Mouse (Mus musculus) T-helper 17 cell (primary cell): ENCODE measurements around the gene Adat3.

Source experiments
- in situ Hi-C, 2 experiments: fragments of 300-600 bp; cut with MboI, MseI; formaldehyde crosslinking; loops; 1 replicate in 1 of 2; 2 replicates in 1 of 2; pipeline ENCODE4 v1.15.1; 2025; ENCODE audit warnings: high pct_unique_total_duplicates in 2 of 2

The Adat3 gene

DNA sequence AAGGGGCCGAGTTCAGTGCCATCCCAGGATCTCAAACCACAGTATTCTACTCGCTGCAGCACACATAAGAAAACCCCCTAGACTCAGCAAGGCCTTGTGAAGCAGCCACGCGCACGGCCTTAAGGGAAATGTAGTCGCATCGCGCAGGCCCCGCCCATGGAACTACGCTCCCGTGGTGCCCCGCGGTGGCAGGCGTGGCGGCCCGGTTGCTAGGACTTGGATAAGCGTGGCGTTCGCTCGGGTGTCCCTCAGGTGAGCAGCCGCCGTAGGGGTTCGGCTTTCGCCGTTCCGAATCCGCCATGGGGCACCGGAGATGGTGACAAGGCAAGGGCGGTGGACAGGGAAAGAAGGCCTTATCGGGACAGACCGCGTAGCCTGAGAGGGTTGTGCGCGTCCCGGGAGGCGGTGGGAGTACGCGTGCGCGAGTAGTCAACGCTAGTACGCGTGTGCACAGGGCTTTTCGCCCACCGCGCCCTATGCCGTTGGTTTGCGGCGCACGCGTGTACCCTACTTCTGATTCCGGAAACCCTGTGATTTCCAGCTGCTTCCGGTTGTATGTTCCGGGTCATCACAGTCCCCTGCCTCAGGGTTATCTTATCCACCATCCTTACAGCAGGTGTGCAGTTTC lies at the start of gene Adat3, which contains the start of gene Scamp4:
Gene Adat3, plus strand, starts transcription at position 183 of the 628 bp plus-strand sequence.
Gene Scamp4, plus strand, starts transcription at position 175 of the 628 bp plus-strand sequence.
- in situ Hi-C loops = no loop called here

DNA sequence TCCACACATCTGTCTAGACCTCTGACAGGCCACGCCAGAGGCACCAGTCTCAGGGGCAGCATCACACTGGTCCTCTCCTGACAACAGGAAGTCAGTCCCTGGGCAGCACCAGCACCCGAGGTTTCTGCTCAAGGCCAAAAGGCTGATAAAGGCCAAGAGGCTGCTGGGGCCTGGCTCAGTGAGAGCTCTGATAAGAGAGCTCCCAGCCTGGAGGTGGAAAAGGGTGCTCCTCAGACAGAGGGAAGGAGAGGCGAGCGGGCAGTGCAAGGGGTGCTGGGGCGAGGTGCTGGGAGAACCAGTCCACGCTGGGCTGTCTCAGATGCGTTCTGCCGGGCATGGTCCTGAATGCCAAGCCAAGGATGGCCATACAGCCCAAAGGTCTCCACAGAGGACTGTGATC lies 49.1 kb upstream of the Adat3 start:
- in situ Hi-C loops = loop anchor here (5.0 kb wide), 1 partner anchor 106 kb away; no protein-coding TSS in a partner anchor

DNA sequence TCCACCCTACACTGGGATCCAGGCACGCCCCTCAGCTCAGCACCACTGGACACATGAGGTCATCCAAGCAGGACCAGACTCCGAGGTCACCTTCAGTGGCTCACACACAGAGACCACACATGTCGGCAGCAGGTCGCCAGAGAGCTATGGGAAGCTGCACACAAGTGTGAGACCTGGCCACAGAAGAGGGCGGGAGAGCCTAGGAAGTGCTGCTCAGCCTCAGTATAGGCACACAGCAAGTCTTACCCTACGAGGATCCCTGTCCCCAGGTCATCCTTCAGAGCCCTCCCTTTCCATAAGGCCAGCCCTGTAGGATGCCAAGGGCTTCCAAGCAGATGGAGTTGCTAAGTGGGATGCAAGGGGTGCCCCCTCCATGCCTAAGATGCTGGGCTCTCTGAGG lies 48.7 kb upstream of the Adat3 start:
- in situ Hi-C loops = loop anchor here (5.0 kb wide), 1 partner anchor 107 kb away; no protein-coding TSS in a partner anchor

DNA sequence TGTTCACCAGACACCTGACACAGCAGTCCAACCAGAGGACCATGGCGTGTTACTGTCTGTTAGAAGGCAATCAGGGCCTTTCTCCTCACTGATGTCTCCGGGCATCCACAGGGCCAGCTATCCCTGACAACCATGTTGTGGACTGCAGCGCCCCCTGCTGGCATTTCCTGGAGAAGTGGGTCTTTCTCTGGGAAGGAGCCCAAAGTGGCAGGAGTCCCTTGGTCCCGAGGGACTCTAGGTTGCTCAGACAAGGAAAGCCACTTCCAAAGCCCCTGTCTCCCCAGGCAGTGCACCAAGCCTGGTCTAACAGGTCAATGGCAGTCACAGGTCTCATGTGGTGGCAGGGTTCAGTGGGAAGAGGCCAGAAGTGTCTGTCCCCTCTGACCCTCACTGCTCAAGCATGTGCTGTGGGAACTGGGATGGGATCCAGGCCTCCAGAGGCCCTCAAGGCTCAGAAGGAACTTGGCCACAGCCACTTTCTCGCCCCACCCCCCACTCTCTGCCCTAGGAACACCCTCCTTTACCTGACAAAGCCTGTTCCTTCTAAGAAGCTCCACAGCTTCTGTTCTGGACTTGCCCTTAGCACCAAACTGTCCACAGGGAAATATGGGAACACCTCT lies 45.2 kb upstream of the Adat3 start:
- in situ Hi-C loops = no loop called here

DNA sequence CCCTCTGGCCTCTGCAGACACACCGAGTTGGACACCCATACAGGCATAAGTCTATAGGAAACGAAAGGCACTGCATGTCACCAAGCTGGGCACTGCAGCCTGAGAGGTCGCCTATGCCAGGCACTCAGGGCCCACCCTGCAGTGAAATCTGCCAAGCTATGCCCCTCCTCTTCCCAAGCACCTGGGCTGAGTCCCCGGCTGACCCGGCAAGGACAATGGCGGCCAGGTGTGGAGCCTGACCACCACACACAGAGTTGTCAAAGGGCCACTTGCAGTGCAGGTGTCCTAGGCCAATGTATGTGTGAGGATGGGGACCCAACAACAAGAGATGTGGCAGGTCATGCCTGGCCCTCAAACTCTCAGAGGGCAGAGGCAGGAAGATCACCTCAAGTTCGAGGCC lies 43.2 kb upstream of the Adat3 start:
- in situ Hi-C loops = no loop called here

DNA sequence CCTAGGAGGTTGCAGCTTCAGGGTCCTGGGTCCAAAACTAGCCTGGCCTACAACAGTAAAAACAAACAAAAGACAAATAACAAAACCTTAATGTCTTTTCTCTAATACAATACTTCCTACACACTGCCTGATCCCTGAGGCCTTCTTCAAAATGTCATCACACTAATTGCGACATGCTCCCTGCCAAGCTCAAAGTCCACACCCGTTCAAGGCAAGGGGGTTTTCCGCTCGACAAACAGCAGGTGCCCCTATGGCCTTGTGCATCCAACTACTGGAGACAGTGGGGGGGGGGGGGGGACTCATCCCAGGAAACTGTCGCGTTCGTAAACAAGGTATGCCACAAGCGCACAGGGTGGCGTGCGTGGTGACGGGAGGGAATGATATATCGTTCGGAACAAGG lies 42.1 kb upstream of the Adat3 start:
- in situ Hi-C loops = no loop called here

DNA sequence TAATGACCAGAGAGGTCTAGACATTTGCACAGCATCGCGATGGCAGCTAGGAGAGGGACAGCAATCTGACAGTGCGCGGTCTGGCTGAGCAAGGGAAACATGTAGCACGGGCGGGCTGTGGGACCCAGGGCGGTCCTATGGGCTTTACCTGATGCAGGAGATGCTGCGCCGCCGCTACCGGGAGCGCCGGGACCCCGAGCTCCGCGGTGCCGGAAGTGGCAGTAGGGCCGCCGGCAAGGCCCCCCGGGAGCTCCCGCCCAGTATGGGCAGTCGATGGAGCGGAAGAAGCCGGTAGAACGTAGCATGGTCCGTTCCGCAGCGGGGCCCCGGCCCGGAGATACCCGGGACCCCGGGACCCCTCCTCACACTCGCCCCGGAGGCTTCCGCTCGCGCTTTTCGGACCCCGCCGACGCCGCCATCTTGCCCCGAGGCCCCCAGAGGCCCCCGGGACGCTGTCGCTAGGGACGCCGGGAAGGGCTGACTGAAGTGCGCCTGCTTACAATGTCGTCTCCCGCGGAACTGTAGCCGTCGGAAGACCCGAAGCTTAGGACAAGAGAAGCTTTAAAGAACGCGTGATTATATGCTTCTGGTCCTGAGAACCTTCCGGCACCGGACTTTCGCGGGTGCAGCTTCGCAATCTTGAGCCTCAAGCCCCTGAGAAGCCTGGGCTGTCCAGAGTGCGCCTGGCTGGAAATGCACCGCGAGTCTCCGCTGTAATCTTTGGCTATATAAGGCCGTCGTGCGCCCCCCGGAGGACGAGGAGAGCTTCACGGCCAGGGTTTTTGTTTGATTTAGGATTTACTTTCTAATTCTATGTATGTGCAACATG lies 41.4 kb upstream of the Adat3 start, which contains the start of gene Rexo1:
Gene Rexo1, minus strand, starts transcription at position 445 of the 829 bp plus-strand sequence.
- in situ Hi-C loops = no loop called here

DNA sequence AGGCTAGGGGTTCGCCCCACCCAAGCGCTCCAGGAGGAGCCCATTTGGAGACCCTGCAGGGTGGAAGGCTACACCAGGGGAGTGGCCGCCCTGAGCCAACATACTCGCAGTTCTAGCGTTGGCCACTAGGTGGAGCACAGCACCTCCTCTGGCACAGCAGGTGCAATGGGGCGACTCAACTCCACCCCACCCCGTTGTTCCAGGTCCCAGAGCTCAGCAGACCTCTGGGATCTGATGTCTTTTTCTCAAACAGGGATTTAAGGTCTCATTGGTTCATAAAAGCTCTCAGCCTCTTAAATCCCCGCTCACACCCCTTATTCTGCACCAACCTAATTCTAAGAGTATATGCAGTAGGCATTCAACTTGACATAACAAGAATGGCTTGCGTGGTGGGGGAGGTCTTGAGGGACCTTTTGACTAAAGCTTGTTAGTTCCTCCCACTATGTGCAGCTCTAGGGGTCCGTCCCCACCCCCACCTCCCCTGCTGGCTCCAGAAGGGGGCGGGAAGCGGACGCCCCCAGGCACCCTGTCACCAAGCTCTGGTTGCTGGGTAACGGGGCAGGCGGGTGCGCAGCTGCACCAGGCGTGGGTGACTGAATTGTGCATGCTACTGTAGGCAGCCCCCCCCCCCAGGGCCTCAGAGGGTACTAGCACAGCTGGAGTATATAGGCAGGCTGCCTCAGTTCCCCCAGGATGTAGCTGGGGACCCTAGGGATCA lies 36.1 kb upstream of the Adat3 start:
- in situ Hi-C loops = no loop called here

DNA sequence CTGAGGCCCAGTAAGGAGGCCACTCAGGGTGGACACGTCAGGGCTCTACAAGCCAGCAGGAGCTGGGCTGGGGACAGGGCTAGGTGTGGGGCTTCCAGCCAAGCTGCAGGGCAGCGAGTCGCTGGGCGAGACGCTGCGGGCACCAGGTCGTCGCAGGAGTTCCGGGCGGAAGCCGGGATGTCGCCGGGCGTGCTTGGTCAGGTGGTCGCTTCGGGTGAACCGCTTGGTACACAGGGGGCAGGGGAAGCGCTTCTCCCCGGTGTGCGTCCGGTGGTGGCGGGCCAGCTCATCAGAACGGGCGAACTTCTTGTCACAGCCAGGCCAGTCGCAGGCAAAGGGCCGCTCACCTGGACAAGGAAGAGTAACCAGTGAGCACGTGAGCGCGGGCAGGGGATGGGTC lies 33.8 kb upstream of the Adat3 start:
- in situ Hi-C loops = no loop called here

DNA sequence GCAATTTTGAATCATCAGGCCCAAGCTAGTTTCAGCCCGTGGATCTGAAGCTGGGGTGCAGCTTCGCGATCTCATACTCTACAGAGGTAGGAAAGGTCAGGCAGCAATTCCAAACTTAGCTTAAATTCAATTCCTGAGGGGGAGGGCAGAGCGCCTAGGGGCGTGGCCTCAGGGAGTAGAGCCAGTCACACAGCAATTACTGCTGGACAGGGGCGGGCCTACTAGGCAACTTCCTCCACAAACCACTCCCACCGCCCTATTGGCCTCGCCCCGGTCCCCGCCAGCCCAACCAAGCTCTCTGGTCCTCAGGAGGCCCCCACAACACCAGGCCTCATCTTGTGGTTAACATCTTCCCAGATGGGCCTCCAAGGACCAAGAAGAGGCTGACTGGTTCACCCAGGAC lies 33.0 kb upstream of the Adat3 start:
- in situ Hi-C loops = loop anchor here in 1 of 2 experiments (10.0 kb wide), 1 partner anchor 115 kb away; no protein-coding TSS in a partner anchor

DNA sequence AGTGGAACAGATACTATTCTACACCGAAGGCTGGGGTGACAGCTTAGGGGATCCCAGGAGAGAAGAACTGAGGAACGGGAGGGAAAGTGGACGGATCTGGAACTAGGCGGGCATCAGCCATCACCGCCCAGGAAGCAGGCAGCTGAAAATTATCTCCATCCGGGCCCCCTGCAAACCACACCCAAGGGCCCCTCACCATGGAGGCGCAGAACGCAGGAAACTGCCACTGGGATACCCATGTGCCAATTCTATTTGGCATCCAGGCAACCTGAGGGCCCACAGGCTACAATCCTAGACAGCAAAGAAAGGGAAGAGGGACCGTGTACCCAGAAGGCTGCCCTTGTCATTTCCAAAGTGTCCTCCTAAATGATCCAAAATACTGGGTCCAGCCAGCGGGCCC lies 32.3 kb upstream of the Adat3 start:
- in situ Hi-C loops = loop anchor here in 1 of 2 experiments (10.0 kb wide), 1 partner anchor 114 kb away; no protein-coding TSS in a partner anchor

DNA sequence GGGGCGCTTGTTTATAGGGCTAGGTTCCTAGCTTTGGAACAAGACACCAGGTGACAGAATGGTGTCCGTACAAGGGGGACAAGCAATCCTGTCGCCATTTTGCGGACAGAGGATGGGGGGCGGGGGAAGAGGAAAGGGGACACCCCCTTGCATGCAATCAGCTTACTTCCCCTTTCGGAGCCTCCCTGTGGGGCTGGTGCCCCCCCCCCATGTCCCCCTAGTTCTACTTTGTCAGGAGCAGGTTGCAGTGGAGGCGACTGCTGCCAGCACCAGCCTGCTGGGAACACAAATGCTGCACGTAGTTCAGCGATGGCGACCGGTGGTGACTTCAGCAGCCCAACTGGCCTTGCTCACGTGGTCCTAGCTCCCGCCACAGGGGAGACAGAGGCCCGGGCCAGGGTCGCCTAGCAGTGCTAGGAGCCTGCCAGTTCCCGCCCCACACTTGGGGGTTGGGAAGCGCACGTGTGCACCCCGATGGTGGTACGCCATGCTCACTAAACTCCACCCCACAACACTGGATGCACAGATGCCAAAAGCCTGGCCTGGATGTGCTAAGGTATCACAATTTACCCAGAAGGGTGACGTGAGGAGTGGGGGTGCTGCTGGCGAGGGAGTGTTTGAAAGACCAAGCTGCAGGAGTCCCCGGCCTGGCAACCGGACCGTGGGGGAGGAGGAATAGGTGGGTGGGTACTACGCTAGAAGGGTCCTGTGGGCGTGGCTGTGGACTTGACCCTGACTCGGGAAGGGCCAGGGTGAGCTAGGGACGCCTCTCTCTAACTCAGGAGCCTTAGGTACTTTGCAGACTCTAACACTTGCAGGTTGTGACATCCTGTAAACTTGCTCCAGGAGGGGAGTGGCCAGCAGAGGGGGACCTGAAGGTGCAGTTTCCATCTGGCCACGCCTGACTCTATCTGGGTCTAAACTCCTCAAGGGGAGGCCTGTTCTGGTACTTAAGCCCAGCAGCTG lies 31.5 kb upstream of the Adat3 start:
- in situ Hi-C loops = loop anchor here in 1 of 2 experiments (10.0 kb wide), 1 partner anchor 114 kb away; no protein-coding TSS in a partner anchor

DNA sequence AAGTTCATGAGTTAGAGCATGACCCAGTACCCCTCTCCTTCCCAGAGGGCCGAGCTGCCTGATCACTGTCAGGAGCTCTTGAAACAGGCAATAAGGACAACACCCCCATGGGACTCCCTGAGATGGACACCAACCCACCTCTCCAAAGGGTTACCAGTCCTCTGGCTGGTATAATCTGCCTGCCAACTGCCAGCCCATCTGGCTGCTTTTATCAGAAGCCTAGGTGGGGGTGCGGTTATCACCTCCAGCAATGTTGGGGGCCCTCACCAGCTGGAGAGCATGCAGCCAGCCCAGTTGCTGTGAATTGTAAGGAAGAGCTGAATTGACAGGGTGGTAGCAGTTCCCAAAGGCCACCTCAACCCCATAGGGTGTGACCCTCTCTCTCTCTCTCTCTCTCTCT lies 30.2 kb upstream of the Adat3 start:
- in situ Hi-C loops = loop anchor here in 1 of 2 experiments (10.0 kb wide), 1 partner anchor 112 kb away; no protein-coding TSS in a partner anchor

DNA sequence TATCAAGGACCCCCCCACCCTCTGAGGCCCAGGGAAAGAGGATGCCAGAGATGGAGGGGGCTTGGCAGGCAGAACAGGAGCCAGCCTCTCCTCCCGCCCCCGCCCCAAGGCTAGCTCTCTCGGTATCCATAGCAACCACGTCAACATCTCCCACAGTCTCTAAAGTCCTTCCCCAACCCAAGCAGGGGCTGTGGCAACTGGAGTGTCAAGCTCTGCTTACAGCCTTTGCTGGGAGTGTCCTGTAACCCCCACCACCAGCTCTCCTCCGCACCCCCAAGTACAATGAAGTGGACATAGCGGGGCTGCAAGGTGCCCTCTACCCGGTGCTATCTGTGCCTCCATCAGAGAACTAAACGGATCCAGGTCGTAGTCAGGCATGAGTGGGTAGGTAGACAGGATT lies 28.7 kb upstream of the Adat3 start:
- in situ Hi-C loops = loop anchor here in 1 of 2 experiments (10.0 kb wide), 1 partner anchor 111 kb away; no protein-coding TSS in a partner anchor

DNA sequence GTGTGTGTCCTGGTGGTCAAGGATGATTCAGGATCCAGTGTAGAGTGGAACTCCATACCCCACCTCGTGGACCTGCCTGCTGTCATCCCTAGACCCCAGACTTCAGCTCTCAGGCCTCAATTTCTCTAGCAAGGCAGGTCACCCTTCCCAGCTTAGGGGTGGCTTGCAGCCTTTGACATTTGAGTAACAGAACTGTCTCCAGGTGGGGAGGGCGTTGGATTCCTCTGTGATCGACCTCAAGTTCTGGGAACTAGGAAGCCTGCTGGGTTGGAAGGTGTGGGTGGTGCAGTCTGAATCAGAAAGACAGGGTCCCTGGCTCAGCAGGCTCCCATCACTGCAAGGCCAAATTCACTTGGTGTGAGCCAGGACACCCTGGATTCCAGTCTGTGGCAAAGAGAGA lies 27.8 kb upstream of the Adat3 start:
- in situ Hi-C loops = loop anchor here (5.0 to 10.0 kb wide), 3 partner anchors 47 to 112 kb away; partner anchors contain the start of gene Csnk1g2 (in 1 of the 2)

DNA sequence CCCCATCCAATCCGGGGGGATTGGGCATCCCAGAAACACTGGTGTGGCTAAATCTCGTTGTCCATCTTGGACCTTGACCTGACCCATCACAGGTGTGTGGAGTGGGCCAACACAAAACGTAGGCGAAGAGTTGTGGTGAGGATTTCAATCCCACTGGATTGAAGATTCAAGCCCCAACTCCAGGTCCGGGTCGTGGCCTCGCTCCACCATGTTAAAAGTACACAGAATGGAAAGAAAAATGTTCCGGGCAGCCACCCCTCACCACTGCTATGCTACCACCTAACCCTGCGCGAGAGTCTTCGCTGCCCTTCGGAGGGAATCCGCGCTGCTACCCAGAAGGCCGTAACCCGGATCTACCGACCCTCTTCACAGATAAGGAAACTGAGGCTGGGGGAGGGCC lies 26.8 kb upstream of the Adat3 start:
- in situ Hi-C loops = loop anchor here (5.0 to 10.0 kb wide), 3 partner anchors 46 to 111 kb away; partner anchors contain the start of gene Csnk1g2 (in 1 of the 2)

DNA sequence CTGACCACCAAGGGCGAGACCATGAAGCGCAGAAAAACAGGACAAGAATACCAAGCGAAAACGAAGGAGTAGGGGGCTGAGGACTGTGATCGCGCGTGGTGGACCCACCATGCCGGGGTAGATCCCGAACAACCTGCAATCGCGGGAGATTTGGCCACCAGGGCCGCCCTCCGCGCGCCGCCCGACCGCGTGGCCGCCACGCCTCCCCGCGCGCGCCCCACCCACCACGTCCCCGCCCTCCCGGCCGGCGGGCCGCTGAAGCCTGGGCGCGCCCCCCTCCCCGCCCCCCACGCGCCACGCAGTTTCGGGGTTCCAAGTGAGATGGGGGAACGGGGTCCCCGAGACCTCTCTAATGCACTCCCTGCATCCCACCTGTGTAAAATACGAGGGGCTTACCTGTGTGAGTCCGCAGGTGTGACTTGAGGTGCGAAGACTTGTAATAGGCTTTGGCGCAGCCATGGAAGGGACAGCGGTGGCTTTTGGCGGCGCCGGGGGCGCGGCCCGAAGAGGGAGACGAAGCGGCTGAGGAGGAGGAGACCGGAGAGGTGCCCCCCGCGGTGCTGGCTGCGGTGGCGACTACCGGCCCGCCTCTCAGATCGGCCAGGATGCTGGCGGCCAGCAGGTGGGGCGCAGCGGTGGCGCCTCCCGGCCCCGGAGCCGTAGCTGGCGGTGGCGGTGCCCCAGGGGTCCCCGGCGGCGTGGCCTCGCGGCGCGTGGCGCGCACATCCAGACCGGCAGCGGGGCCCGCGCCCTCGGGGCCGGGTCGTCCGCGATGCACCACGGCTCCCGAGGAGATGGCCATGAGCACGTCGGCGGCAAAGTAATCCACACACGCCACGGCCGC lies 26.1 kb upstream of the Adat3 start:
- in situ Hi-C loops = loop anchor here (5.0 to 10.0 kb wide), 3 partner anchors 46 to 111 kb away; partner anchors contain the start of gene Csnk1g2 (in 1 of the 2)
